Mouse (Mus musculus) myocyte (in vitro differentiated cells): ENCODE results near the gene Vmp1.

Experiments
- CEBPB ChIP-seq: IDR thresholded peaks from 2 replicates; pipeline ENCODE4 v1.6.1; 2011; ENCODE audit warnings: mild to moderate bottlenecking, moderate library complexity; ENCODE audit not compliant: poor library complexity, insufficient read depth, severe bottlenecking
- E2F4 ChIP-seq: IDR thresholded peaks from one replicate; pipeline ENCODE4 v1.6.1; 2011; ENCODE audit warnings: mild to moderate bottlenecking, control low read depth, moderate library complexity; ENCODE audit not compliant: insufficient read depth
- MAX ChIP-seq: IDR thresholded peaks from one replicate; pipeline ENCODE4 v1.6.1; 2011; ENCODE audit warnings: low read depth, mild to moderate bottlenecking, control low read depth
- POLR2A ChIP-seq: IDR thresholded peaks from one replicate; pipeline ENCODE4 v1.6.1; 2011; ENCODE audit warnings: low read depth, mild to moderate bottlenecking, control low read depth, moderate library complexity; ENCODE audit not compliant: insufficient read length
- POLR2AphosphoS2 ChIP-seq: IDR thresholded peaks from one replicate; pipeline ENCODE4 v1.6.1; 2011; ENCODE audit warnings: low read depth, control low read depth; ENCODE audit not compliant: insufficient read length
- USF1 ChIP-seq: IDR thresholded peaks from one replicate; pipeline ENCODE4 v1.6.1; 2011; ENCODE audit warnings: low read depth, mild to moderate bottlenecking, control low read depth, moderate library complexity

DNA sequence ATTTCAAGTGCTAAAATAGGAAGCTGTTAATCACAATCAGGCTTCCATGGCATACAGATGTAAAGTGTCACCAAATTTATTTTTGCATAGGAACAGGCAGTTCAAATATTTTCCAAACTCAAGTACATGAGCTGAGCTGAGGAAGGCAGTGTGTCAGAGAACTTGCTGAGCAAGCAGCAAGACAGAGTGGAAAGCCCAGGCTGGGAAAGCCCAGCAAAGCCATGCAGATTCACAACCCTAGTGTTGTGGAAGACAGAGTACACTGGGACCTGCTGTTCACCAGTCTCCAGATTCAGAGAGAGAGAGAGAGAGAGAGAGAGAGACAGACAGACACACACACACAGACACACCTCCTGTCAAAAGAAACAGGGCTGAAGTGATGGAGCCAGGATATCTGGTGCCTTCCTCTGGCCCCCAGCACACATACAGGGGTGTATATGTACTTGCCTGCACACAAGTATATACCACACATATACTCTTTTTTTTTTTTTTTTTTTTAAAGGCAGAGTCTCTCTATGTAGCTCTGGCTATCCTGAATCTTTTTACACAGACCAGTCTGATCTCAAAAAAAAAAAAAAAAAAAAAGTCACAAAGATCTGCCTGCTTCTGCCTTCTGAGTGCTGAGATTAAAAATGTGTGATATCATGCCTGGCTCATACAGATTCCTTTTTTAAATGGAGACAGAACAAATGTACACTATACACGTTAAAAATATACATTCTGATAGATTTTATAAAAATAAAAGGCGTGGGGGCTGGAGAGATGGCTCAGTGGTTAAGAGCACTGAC lies 64.9 kb downstream of the Vmp1 start:
- TF ChIP-seq POLR2A (no peak), MAX (no peak), USF1 (no peak), POLR2AphosphoS2 (no peak), CEBPB (no peak), E2F4 (no peak)
